Mouse (Mus musculus) bone marrow macrophage, adult 2 months (primary cell): Measurements from ENCODE around the gene Cdx2.

Experiments used
- CTCF ChIP-seq: IDR thresholded peaks from 2 replicates; pipeline ENCODE4 v1.5.1; 2012; ENCODE audit warnings: low read depth, mild to moderate bottlenecking, low read length, moderate library complexity
- POLR2A ChIP-seq: IDR thresholded peaks from 2 replicates; pipeline ENCODE4 v1.6.1; 2012; ENCODE audit warnings: mild to moderate bottlenecking, low read depth, low read length, borderline replicate concordance

GRCm38 (mm10) chr5:147351931-147352330 is 44.9 kb upstream of the Cdx2 start:
- no peak for TF ChIP-seq CTCF
- TF ChIP-seq POLR2A: no peak
